Mouse (Mus musculus): Measurements from ENCODE around the gene Ifi27l2a.

Gene Ifi27l2a

GRCm38 (mm10) chr12:103425729-103426470 lies 17.6 kb downstream of the Ifi27l2a start, which contains the start of gene Ddx24:
Ddx24 (minus strand) TSS chr12:103425830.
- DNase-seq (ENCODE audit: low spot score): peak; percentile 96

GRCm38 (mm10) chr12:103425016-103425728 lies 18.3 kb downstream of the Ifi27l2a start:
- DNase-seq (ENCODE audit: low spot score): no peak

- DNase-seq (ENCODE audit: low spot score): no peak
Observed at GRCm38 (mm10) chr12:103408144-103408543, 35.3 kb downstream of the Ifi27l2a start.

DNA sequence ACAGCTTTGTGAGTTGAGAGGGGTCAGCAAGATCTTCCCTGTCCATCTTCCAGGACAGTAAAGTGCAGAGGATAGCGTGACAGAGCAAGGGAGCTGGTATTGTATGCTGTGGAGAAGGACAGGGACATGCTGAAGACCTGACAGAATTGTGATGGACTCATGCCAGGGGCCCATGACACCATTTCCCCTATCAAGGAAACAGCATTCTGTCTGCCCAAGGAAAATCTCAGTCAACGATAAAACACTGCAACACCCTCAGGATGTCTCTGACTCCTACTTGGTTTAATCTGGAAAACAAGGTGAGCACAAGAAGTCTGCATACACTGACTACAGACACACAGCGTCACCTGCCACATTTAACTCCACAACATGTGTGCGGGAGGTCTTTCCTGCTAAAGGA lies 35.8 kb downstream of the Ifi27l2a start, which contains the start of gene 9330161L09Rik:
9330161L09Rik (minus strand) TSS at position 101 of the 400 bp plus-strand sequence.
- DNase-seq (ENCODE audit: low spot score): no peak

DNA sequence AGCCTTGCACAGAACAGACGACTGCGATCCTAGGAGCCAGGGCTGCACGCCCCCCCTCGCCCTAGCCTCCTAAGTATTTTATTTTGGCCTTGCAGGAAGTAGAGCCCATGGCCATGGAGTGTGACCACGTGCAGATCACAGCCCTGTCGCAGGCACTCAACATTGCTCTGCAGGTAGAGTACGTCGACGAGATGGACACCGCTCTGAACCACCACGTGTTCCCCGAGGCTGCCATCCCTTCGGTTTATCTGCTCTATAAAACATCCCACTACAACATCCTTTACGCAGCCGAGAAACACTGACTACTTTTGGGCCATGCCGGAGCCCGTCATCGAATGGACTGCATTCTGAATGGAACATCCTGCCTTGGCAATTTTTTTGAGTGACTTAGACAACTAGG lies 39.3 kb downstream of the Ifi27l2a start:
- no peak for DNase-seq (ENCODE audit: low spot score)

DNA sequence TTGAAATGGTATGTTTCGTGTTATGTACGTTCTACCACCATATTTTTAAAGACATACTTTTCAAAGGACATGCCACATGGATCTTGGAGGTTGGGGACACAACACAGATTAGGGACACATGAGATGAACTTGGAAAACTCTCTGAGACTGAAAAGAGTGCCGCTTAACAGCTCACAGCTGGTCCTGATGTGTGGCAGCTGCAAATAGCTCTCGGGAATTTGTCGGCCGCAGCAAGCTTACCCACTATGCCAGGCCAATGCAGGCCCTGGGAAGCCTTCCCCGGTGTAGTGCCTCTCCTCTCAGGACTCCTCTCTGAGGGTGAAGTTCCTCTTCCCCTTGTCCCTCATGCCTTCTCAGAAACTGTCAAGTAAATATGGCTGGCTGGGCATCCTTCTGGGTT lies 46.7 kb downstream of the Ifi27l2a start:
- DNase-seq (ENCODE audit: low spot score): no peak

DNA sequence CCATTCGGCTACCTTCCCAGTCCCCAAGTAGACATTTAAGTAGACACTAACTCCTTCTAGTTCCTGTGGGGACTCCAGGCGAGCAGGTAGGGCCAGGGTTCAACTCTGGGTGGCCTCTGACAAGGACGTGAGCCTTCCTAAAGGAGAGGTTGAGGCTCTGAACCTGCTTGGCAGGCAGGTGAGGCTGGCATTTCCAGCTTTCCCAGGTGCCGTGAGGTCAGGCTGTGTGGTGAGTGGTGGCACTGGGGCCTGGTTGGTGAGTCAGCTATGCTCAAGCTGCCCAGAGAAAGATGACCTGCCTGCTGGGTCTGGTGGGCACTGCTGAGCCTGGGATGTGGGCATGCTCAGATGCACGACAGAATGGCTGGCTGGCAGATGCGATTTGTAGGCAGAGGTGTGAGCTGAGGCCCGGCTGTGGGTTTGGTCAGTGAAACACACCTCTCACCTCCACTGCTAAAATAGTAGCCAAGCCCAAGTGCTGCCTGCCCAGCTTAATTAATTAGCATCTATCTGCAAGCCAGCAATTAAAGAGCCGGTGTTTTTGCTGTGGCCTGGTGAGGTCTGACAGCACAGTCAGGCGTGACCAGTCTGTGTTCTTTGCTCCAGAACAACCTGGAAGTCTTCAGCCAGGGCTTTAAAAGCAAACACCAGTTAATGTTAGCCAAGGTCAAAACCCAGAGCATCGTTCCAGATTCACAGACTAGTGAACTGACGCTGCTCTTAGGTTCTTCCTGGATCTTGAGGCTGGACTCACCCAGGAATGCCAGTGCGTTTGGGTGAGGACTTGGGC lies 47.8 kb downstream of the Ifi27l2a start:
- DNase-seq (ENCODE audit: low spot score): no peak

DNA sequence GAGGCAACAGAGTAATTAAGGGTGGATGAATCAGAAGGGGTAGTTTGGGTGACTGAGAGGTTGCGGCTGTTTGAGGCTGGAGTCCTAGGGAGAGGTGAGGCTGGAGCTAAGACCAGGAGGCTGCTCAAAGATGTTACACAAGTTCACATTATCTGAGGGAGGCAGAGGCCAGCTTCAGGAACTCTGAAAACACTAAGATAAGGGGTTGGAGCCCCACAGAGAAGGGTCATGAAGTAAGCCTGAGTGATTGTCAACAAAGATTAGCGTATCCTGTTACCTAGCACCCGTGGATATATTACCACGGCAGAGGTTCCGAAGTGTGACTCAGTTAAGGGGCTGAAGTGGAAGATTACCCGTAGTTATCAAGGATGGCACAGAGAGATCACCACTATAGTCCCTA lies 50.0 kb downstream of the Ifi27l2a start:
- DNase-seq (ENCODE audit: low spot score): no peak
